Mouse (Mus musculus) right cerebral cortex, postnatal 10 days (tissue): ENCODE results near the gene Tmc8.

Source experiments
- DNase-seq, 2 experiments: peaks; one replicate each; pipeline ENCODE4 v3.0.0; 2021; ENCODE audit warnings: low spot score in 2 of 2

Gene Tmc8

GRCm38 (mm10) chr11:117781993-117782704 is at the start of gene Tmc8, which contains the start of gene Tmc6:
Gene Tmc8, plus strand, starts transcription at chr11:117782076.
Gene Tmc6, minus strand, starts transcription at chr11:117782198.
- no peak for DNase-seq

GRCm38 (mm10) chr11:117736037-117736689 is 45.7 kb upstream of the Tmc8 start:
- no peak for DNase-seq

GRCm38 (mm10) chr11:117738123-117738522 is 43.8 kb upstream of the Tmc8 start:
- DNase-seq = no peak

GRCm38 (mm10) chr11:117741128-117741527 is 40.7 kb upstream of the Tmc8 start:
- DNase-seq = no peak

GRCm38 (mm10) chr11:117742243-117742642 is 39.6 kb upstream of the Tmc8 start:
- DNase-seq = no peak

GRCm38 (mm10) chr11:117742715-117743114 is 39.2 kb upstream of the Tmc8 start:
- DNase-seq = no peak

GRCm38 (mm10) chr11:117743454-117744030 is 38.3 kb upstream of the Tmc8 start:
- no peak for DNase-seq

- no peak for DNase-seq
These were observed 33.2 kb upstream of the Tmc8 start for GRCm38 (mm10) chr11:117748628-117749027.

GRCm38 (mm10) chr11:117749414-117749813 is 32.5 kb upstream of the Tmc8 start:
- no peak for DNase-seq

- DNase-seq = no peak
These were observed 30.3 kb upstream of the Tmc8 start for GRCm38 (mm10) chr11:117751544-117751943.

- no peak for DNase-seq
These were observed 26.0 kb upstream of the Tmc8 start for GRCm38 (mm10) chr11:117755891-117756290.

GRCm38 (mm10) chr11:117759267-117759666 is 22.6 kb upstream of the Tmc8 start:
- DNase-seq = no peak

- no peak for DNase-seq
These were observed 21.3 kb upstream of the Tmc8 start for GRCm38 (mm10) chr11:117760374-117761119.

GRCm38 (mm10) chr11:117761801-117762200 is 20.1 kb upstream of the Tmc8 start:
- DNase-seq = no peak

GRCm38 (mm10) chr11:117762246-117762645 is 19.6 kb upstream of the Tmc8 start:
- no peak for DNase-seq

- DNase-seq = no peak
These were observed 17.6 kb upstream of the Tmc8 start for GRCm38 (mm10) chr11:117764319-117764718.

- no peak for DNase-seq
These were observed 16.5 kb upstream of the Tmc8 start for GRCm38 (mm10) chr11:117765361-117765760.

- DNase-seq = no peak
These were observed 15.6 kb upstream of the Tmc8 start for GRCm38 (mm10) chr11:117766275-117766674.

GRCm38 (mm10) chr11:117768725-117769682 is 12.9 kb upstream of the Tmc8 start:
- DNase-seq = no peak

GRCm38 (mm10) chr11:117769683-117770047 is 12.2 kb upstream of the Tmc8 start:
- no peak for DNase-seq

GRCm38 (mm10) chr11:117770407-117770806 is 11.5 kb upstream of the Tmc8 start:
- no peak for DNase-seq
